Mouse (Mus musculus): Measurements from ENCODE around the gene Sacs. TPM values are rescaled to one million over a fixed set of nuclear protein-coding genes. Genes with fewer than 3 reads are reported as not detected.
"Not testable (repeated sequence)": the region's sequence is repeated elsewhere in the genome, so short reads cannot be mapped to it uniquely, and the experiment has no call there.

Gene Sacs
- polyA plus RNA-seq, 1 experiment from 2014 or later: 3.1 TPM

DNA sequence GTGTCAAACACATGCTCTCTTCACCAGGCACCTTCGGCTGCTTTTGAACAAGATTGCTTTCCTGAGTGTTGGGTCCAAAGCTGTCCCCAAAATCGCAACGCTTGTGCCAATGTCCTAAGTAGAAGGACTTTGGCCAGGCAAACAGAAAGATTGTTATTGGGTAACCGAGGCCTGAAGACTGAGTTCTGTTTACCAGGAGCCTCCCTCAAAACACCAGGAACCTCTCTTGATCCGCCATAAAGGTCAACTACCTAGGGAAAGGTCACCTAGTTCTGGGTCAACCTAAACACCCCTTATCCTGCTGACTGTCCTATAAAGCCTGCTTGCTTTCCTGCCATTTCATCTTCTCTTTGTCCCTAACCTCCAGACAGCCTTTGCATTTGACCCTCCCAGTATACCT, 13.5 kb upstream of the Sacs start:
- no peaks in the 10 kb centered on the region for H3K36me3 ChIP-seq (ENCODE audit: control insufficient read depth, insufficient read depth, low read length)
- H3K9me3 ChIP-seq (ENCODE audit: control insufficient read depth, low read length): no peaks in the 10 kb centered on the region
- no peak overlapping the region for H3K4me3 ChIP-seq (ENCODE audit: low read depth, low read length)
- H3K9ac ChIP-seq (ENCODE audit: low read length): no peak overlapping the region
- no peak overlapping the region for H3K27ac ChIP-seq (replicated peaks; ENCODE audit: low read depth, low read length)
- ATAC-seq (ENCODE audit: insufficient number of reproducible peaks, low FRiP score, low TSS enrichment, low read depth) (no peak), DNase-seq (ENCODE audit: low spot score) (no peak)
- H3K4me1 ChIP-seq (ENCODE audit: control insufficient read depth, insufficient read depth, low read length): no peaks in the 10 kb centered on the region
- 80% methylated on average over 5 of the region's 5 CpGs for WGBS
- H3K27me3 ChIP-seq (ENCODE audit: control insufficient read depth, insufficient read depth, low read length): no peaks in the 10 kb centered on the region
- H3K4me2 ChIP-seq (ENCODE audit: low read depth, severe bottlenecking): no peak overlapping the region

- H3K27me3 ChIP-seq (ENCODE audit: control insufficient read depth, insufficient read depth, low read length): no peaks in the 10 kb centered on the region
- H3K27ac ChIP-seq (replicated peaks; ENCODE audit: low read depth, low read length): no peak overlapping the region
- no peak overlapping the region for H3K9ac ChIP-seq (ENCODE audit: low read length)
- no peak overlapping the region for H3K4me3 ChIP-seq (ENCODE audit: low read depth, low read length)
- H3K36me3 ChIP-seq (ENCODE audit: control insufficient read depth, insufficient read depth, low read length): no peaks in the 10 kb centered on the region
- ATAC-seq (ENCODE audit: insufficient number of reproducible peaks, low FRiP score, low TSS enrichment, low read depth): no peak
- 85% methylated on average over 6 of the region's 6 CpGs for WGBS
- no peak overlapping the region for H3K4me2 ChIP-seq (ENCODE audit: low read depth, severe bottlenecking)
- DNase-seq (ENCODE audit: low spot score): no peak
- no peaks in the 10 kb centered on the region for H3K9me3 ChIP-seq (ENCODE audit: control insufficient read depth, low read length)
- no peaks in the 10 kb centered on the region for H3K4me1 ChIP-seq (ENCODE audit: control insufficient read depth, insufficient read depth, low read length)
These were observed 13.1 kb upstream of the Sacs start for GRCm38 (mm10) chr14:61125201-61125600.

- not testable (repeated sequence) for H3K4me3 ChIP-seq (ENCODE audit: low read depth, low read length); H3K4me2 ChIP-seq (ENCODE audit: low read depth, severe bottlenecking); H3K4me1 ChIP-seq (ENCODE audit: control insufficient read depth, insufficient read depth, low read length); H3K27ac ChIP-seq (replicated peaks; ENCODE audit: low read depth, low read length); H3K36me3 ChIP-seq (ENCODE audit: control insufficient read depth, insufficient read depth, low read length); H3K27me3 ChIP-seq (ENCODE audit: control insufficient read depth, insufficient read depth, low read length); DNase-seq (ENCODE audit: low spot score); H3K9me3 ChIP-seq (ENCODE audit: control insufficient read depth, low read length); ATAC-seq (ENCODE audit: insufficient number of reproducible peaks, low FRiP score, low TSS enrichment, low read depth); H3K9ac ChIP-seq (ENCODE audit: low read length)
- 87% methylated on average over 6 of the region's 6 CpGs for WGBS
These were observed 10.9 kb upstream of the Sacs start for GRCm38 (mm10) chr14:61127365-61127764.

DNA sequence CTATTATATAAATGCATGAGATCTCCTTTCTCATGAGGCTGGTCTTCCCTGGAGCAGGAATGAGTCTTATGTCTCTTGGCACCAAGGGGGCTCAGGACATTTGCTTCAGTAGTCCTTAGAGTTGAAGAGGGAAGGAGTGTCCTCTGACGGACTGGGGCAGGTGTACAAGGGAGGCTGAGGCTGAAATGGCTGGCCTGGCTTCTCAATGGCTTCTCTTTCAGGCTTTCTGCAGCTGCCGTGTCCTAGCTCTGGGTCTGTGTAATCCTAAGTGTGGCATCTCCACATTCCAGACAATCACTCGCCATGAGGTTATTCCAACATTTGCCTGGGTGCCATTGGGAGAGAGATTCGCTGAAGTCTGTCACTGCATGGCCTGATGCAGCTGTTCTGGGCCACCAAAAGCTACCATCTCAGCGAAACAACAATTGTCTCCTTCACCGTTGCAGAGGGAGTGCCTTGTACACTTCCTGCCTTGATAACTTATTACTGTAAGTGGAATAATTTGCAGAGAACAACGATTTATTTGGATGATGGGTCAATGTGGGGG, 9.2 kb upstream of the Sacs start:
- Histone ChIP-seq H3K4me3 (ENCODE audit: low read depth, low read length) (no peak overlapping the region), H3K9ac (ENCODE audit: low read length) (no peak overlapping the region), H3K4me2 (ENCODE audit: low read depth, severe bottlenecking) (no peak overlapping the region), H3K27me3 (ENCODE audit: control insufficient read depth, insufficient read depth, low read length) (no peaks in the 10 kb centered on the region), H3K4me1 (ENCODE audit: control insufficient read depth, insufficient read depth, low read length) (no peaks in the 10 kb centered on the region), H3K27ac (replicated peaks; ENCODE audit: low read depth, low read length) (no peak overlapping the region), H3K9me3 (ENCODE audit: control insufficient read depth, low read length) (no peaks in the 10 kb centered on the region), H3K36me3 (ENCODE audit: control insufficient read depth, insufficient read depth, low read length) (no peaks in the 10 kb centered on the region)
- WGBS: 82% methylated on average over 7 of the region's 7 CpGs
- ATAC-seq (ENCODE audit: insufficient number of reproducible peaks, low FRiP score, low TSS enrichment, low read depth) (no peak), DNase-seq (ENCODE audit: low spot score) (no peak)

DNA sequence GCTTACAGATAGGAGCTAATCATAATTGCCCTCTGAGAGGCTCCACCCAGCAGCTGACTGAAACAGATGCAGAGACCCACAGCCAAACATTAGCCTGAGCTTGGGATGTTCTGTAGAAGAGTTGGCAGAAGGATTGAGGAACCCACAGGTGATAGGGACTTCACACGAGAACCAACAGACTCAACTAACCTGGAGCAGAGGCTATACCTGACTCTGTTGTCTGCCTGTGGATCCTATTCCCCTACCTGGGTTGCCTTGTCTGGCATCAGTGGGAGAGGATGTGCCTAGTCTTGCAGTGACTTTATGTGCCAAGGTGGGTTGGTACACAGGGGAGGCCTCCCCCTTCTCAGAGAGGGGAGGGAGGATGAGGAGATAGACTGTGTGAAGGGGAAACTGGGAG, 5.7 kb upstream of the Sacs start:
- H3K4me3 ChIP-seq (ENCODE audit: low read depth, low read length): no peak overlapping the region
- no peak for ATAC-seq (ENCODE audit: insufficient number of reproducible peaks, low FRiP score, low TSS enrichment, low read depth)
- WGBS: 79% methylated on average over 1 of the region's 1 CpGs
- H3K27me3 ChIP-seq (ENCODE audit: control insufficient read depth, insufficient read depth, low read length): no peaks in the 10 kb centered on the region
- H3K4me1 ChIP-seq (ENCODE audit: control insufficient read depth, insufficient read depth, low read length): no peaks in the 10 kb centered on the region
- no peak for DNase-seq (ENCODE audit: low spot score)
- no peaks in the 10 kb centered on the region for H3K36me3 ChIP-seq (ENCODE audit: control insufficient read depth, insufficient read depth, low read length)
- H3K9me3 ChIP-seq (ENCODE audit: control insufficient read depth, low read length): no peaks in the 10 kb centered on the region
- no peak overlapping the region for H3K9ac ChIP-seq (ENCODE audit: low read length)
- no peak overlapping the region for H3K27ac ChIP-seq (replicated peaks; ENCODE audit: low read depth, low read length)
- no peak overlapping the region for H3K4me2 ChIP-seq (ENCODE audit: low read depth, severe bottlenecking)

DNA sequence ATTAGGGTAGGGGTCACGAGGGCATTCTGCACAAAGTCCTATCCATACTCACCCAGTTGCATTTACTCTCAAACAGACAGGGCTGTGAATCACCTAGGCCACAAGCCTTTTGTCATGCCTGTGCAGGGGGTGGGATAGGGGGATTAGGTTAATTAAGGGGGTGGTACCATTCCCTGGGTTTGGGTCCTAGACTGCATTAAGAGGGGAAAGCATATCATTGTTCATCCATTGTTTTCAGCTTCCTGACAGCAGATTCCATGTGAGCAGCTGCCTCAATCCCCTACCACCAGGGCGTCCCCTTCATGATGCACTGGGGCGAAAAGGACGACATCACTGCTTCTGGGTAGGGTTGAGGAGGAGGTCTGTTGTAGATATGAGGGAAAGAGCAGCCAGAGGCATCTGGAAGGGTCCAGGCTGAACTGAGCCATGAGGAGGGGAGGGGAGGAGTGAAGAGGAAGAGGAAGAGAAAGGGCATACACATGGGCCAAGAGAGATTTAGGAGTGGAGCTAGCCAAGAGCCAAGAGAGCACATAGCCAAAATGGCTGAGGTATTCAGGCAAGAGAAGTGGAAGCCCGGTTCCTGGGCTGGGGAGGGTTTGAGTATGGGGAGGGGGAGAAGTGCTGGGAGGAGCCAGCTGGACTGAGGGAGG, 3.8 kb upstream of the Sacs start:
- Histone ChIP-seq H3K27me3 (ENCODE audit: control insufficient read depth, insufficient read depth, low read length) (0 out of 2 replicates have a peak, but pooled peaks cover 4% of the 10 kb centered on the region), H3K4me2 (ENCODE audit: low read depth, severe bottlenecking) (no peak overlapping the region), H3K9me3 (ENCODE audit: control insufficient read depth, low read length) (no peaks in the 10 kb centered on the region), H3K9ac (ENCODE audit: low read length) (no peak overlapping the region), H3K4me3 (ENCODE audit: low read depth, low read length) (no peak overlapping the region), H3K4me1 (ENCODE audit: control insufficient read depth, insufficient read depth, low read length) (0 out of 2 replicates have a peak, but pooled peaks cover 3% of the 10 kb centered on the region), H3K27ac (replicated peaks; ENCODE audit: low read depth, low read length) (no peak overlapping the region), H3K36me3 (ENCODE audit: control insufficient read depth, insufficient read depth, low read length) (no peaks in the 10 kb centered on the region)
- DNase-seq (ENCODE audit: low spot score) (no peak), ATAC-seq (ENCODE audit: insufficient number of reproducible peaks, low FRiP score, low TSS enrichment, low read depth) (no peak)
- WGBS: 61% methylated on average over 5 of the region's 5 CpGs

DNA sequence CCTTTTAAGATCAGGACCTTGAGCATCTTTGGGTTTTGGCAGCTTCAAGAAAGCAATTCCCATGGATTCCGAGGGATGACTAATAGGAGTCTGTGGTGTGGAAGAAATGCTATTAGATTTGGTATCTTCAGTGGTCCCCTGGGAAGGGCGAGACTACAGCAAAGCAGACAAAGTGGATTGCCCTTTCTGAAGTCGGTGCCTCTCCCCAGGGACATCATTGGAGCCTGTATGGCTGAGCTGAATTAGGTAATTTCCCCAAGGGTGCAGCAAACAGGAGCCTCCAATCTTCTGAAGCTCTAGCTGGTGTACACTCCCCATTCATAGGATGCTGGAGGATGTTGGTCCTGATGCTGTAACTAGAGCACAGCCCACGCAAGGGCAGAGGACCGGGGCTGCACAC, 847 bp upstream of the Sacs start:
- Histone ChIP-seq H3K27me3 (ENCODE audit: control insufficient read depth, insufficient read depth, low read length) (0 out of 2 replicates have a peak, but pooled peaks cover 4% of the 10 kb centered on the region), H3K27ac (replicated peaks; ENCODE audit: low read depth, low read length) (no peak overlapping the region), H3K4me2 (ENCODE audit: low read depth, severe bottlenecking) (no peak overlapping the region), H3K4me1 (ENCODE audit: control insufficient read depth, insufficient read depth, low read length) (0 out of 2 replicates have a peak, but pooled peaks cover 3% of the 10 kb centered on the region), H3K36me3 (ENCODE audit: control insufficient read depth, insufficient read depth, low read length) (no peaks in the 10 kb centered on the region), H3K4me3 (ENCODE audit: low read depth, low read length) (no peak overlapping the region), H3K9ac (ENCODE audit: low read length) (no peak overlapping the region), H3K9me3 (ENCODE audit: control insufficient read depth, low read length) (no peaks in the 10 kb centered on the region)
- DNase-seq (ENCODE audit: low spot score) (no peak), ATAC-seq (ENCODE audit: insufficient number of reproducible peaks, low FRiP score, low TSS enrichment, low read depth) (no peak)
- WGBS: 71% methylated on average over 5 of the region's 5 CpGs

- no peaks in the 10 kb centered on the region for H3K9me3 ChIP-seq (ENCODE audit: control insufficient read depth, low read length)
- DNase-seq (ENCODE audit: low spot score) (no peak), ATAC-seq (ENCODE audit: insufficient number of reproducible peaks, low FRiP score, low TSS enrichment, low read depth) (no peak)
- H3K4me2 ChIP-seq (ENCODE audit: low read depth, severe bottlenecking): peak overlapping the region; percentile 76
- H3K36me3 ChIP-seq (ENCODE audit: control insufficient read depth, insufficient read depth, low read length): no peaks in the 10 kb centered on the region
- peak overlapping the region; percentile 70 for H3K9ac ChIP-seq (ENCODE audit: low read length)
- 0 out of 2 replicates have a peak, but pooled peaks cover 3% of the 10 kb centered on the region for H3K4me1 ChIP-seq (ENCODE audit: control insufficient read depth, insufficient read depth, low read length)
- H3K27me3 ChIP-seq (ENCODE audit: control insufficient read depth, insufficient read depth, low read length): 0 out of 2 replicates have a peak, but pooled peaks cover 4% of the 10 kb centered on the region
- 28% methylated on average over 8 of the region's 8 CpGs for WGBS
- H3K4me3 ChIP-seq (ENCODE audit: low read depth, low read length): peak overlapping the region; percentile 40
- H3K27ac ChIP-seq (replicated peaks; ENCODE audit: low read depth, low read length): no peak overlapping the region
These were observed 440 bp downstream of the Sacs start for GRCm38 (mm10) chr14:61138727-61139067.

All from limb, embryonic 11.5 days (tissue).